28 mouse cellular contexts compared by ENCODE assay signal in the genomic region with DNA sequence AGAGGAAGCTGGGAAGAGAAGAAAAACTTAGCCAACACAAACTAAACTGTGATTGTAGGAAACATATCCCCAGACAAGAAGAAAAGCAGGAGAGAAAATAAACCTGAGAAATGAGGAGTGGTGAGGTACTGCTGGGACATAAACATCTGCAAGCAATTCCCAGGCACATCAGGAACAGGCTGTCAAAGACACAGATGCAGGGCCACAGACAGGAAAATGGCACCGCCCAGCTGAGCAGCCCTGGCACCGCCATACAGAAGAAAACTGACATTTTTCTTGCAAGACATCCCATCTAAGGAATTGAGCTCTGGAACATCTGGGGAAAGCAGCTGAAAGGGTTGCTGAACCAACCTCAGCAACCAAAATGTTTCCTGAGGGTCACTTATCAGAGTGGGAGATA. TPM values are rescaled to one million over a fixed set of nuclear protein-coding genes. Genes with fewer than 3 reads are reported as not detected.
DNase-seq lines count a peak whose midpoint lies in the region; ATAC-seq and TF ChIP-seq lines count a peak whose summit lies in the region.
"Had no signal": no experiment of that assay in that cellular context is flagged by ENCODE, and none has a peak within 500 bp of the region (broad histone marks: within the 10 kb centered on the region; RNA-seq: fewer than 3 reads in every experiment).

No protein-coding gene starts in this region.

- H3K36me3 ChIP-seq in embryonic facial prominence, embryonic 14.5 days (ENCODE audit: control insufficient read depth, insufficient read depth, low read length): no peaks in the 10 kb centered on the region
- H3K36me3 ChIP-seq in thymus, adult 2 months (ENCODE audit: control insufficient read depth, insufficient read depth, low read length): no peaks in the 10 kb centered on the region
- H3K36me3 ChIP-seq: heart, embryonic 13.5 days; kidney, embryonic 15.5 days; limb, embryonic 13.5 days; lung, embryonic 15.5 days; midbrain, embryonic 12.5 days had no signal

- DNase-seq in gastrocnemius, postnatal 25 days: peak; percentile 5
- DNase-seq in gastrocnemius, postnatal 14 days: no peak
- peak; percentile 71 for DNase-seq in 416B (ENCODE audit: low read depth)
- peak; percentile 26 for DNase-seq in embryonic facial prominence, embryonic 14.5 days (ENCODE audit: low spot score)
- DNase-seq in mesoderm, embryonic 11.5 days (ENCODE audit: low read depth, low spot score): peak; percentile 42
- no peak for DNase-seq in lung, postnatal 14 days
- DNase-seq in thymus, adult 2 months: no peak
- DNase-seq: adrenal gland, postnatal 14 days; cerebellum, adult 18-20 months; cerebellum, postnatal 10 days; heart, postnatal 10 days; kidney, adult 18-20 months; kidney, postnatal 4 days; layer of hippocampus, adult 9-11 months; lung, postnatal 36 days; retina, postnatal 1 day; right cerebral cortex, postnatal 25 days; thymus, postnatal 36 days had no signal

- H3K27ac ChIP-seq in embryonic facial prominence, embryonic 14.5 days (replicated peaks; ENCODE audit: low read depth, low read length): no peak overlapping the region
- no peak overlapping the region for H3K27ac ChIP-seq in thymus, adult 2 months (ENCODE audit: control insufficient read depth, insufficient read depth, low read length)
- H3K27ac ChIP-seq: heart, embryonic 13.5 days; kidney, embryonic 15.5 days; limb, embryonic 13.5 days; lung, embryonic 15.5 days; midbrain, embryonic 12.5 days had no signal

- H3K9ac ChIP-seq in embryonic facial prominence, embryonic 14.5 days (ENCODE audit: low read depth, low read length): no peak overlapping the region
- H3K9ac ChIP-seq: heart, embryonic 13.5 days; kidney, embryonic 15.5 days; limb, embryonic 13.5 days; lung, embryonic 15.5 days; midbrain, embryonic 12.5 days had no signal

- TF ChIP-seq CTCF in thymus, adult 2 months (IDR thresholded peaks at IDR 0.05; ENCODE audit: borderline replicate concordance, control insufficient read depth, extremely low read depth, insufficient read depth, low read length, poor library complexity): no peak

- H3K4me2 ChIP-seq in embryonic facial prominence, embryonic 14.5 days (ENCODE audit: low read depth, low read length): no peak overlapping the region
- H3K4me2 ChIP-seq: heart, embryonic 13.5 days; kidney, embryonic 15.5 days; limb, embryonic 13.5 days; liver, embryonic 11.5 days; lung, embryonic 15.5 days; midbrain, embryonic 12.5 days had no signal

- ATAC-seq in embryonic facial prominence, embryonic 14.5 days (ENCODE audit: low read depth): no peak
- ATAC-seq: CD4-positive, CD25-positive, alpha-beta regulatory T cell, adult 4 months; forebrain, embryonic 14.5 days; hindbrain, embryonic 16.5 days had no signal

- H3K4me3 ChIP-seq in embryonic facial prominence, embryonic 14.5 days (ENCODE audit: low read depth, low read length): no peak overlapping the region
- no peak overlapping the region for H3K4me3 ChIP-seq in thymus, adult 2 months (ENCODE audit: control insufficient read depth, insufficient read depth, low read length)
- H3K4me3 ChIP-seq: heart, embryonic 13.5 days; kidney, embryonic 15.5 days; limb, embryonic 13.5 days; lung, embryonic 15.5 days; midbrain, embryonic 12.5 days; myocyte had no signal

- intact Hi-C loops in gastrocnemius, postnatal 14 days (cut with DNase I; ENCODE audit: low total_unique reads): no loop called here

- 18% methylated on average over 2 of the region's 2 CpGs for WGBS in embryonic facial prominence, embryonic 14.5 days
- WGBS in thymus, adult 2 months: 83% methylated on average over 2 of the region's 2 CpGs

- no peaks in the 10 kb centered on the region for H3K9me3 ChIP-seq in embryonic facial prominence, embryonic 14.5 days (ENCODE audit: control insufficient read depth, low read length)
- H3K9me3 ChIP-seq: heart, embryonic 13.5 days; kidney, embryonic 15.5 days; limb, embryonic 13.5 days; lung, embryonic 15.5 days; midbrain, embryonic 12.5 days had no signal

- H3K27me3 ChIP-seq in embryonic facial prominence, embryonic 14.5 days (replicated peaks; ENCODE audit: control insufficient read depth, insufficient read depth, low read length): no peaks in the 10 kb centered on the region
- H3K27me3 ChIP-seq in thymus, adult 2 months (ENCODE audit: control insufficient read depth, insufficient read depth, low read length): no peaks in the 10 kb centered on the region
- H3K27me3 ChIP-seq: heart, embryonic 13.5 days; kidney, embryonic 15.5 days; limb, embryonic 13.5 days; lung, embryonic 15.5 days; midbrain, embryonic 12.5 days had no signal

- TF ChIP-seq POLR2A in thymus, adult 2 months (IDR thresholded peaks at IDR 0.05; ENCODE audit: control insufficient read depth, extremely low read depth, insufficient read depth, low read length, poor library complexity): no peak

- H3K4me1 ChIP-seq in embryonic facial prominence, embryonic 14.5 days (ENCODE audit: control insufficient read depth, insufficient read depth, low read length): peaks cover 7% of the 10 kb centered on the region; the same call in 1 of the 2 replicates
- no peaks in the 10 kb centered on the region for H3K4me1 ChIP-seq in thymus, adult 2 months (replicated peaks; ENCODE audit: control insufficient read depth, insufficient read depth, low read length)
- H3K4me1 ChIP-seq: kidney, embryonic 15.5 days; lung, embryonic 15.5 days; midbrain, embryonic 12.5 days had no signal

RNA-seq across cellular contexts. Expression of a gene that starts 30.4 kb away (rescaled TPM):
- 10 to 100 TPM; 15.3 to 16.8 TPM for total RNA-seq in gastrocnemius, postnatal 25 days (2021)
- 10 to 100 TPM; 14.2 to 14.5 TPM for total RNA-seq in gastrocnemius, postnatal 14 days (2021)
- 35.1 and 37.3 TPM in 2 replicates for polyA plus RNA-seq in embryonic facial prominence, embryonic 14.5 days (2014; fragmentation: Nextera tagmentation; extraction: Ambion mirVana)
- polyA plus RNA-seq in thymus, adult 2 months (2012; rRNA removed): 15.5 and 16.0 TPM in 2 replicates

Comparison
In these comparisons a context has a peak if more than half of its experiments do, and no peak if none do; other contexts are left out.
1. DNase-seq: peak in gastrocnemius, postnatal 25 days (single experiment), 416B (single experiment), embryonic facial prominence, embryonic 14.5 days (single experiment) and mesoderm, embryonic 11.5 days (single experiment); none in gastrocnemius, postnatal 14 days (single experiment), lung, postnatal 14 days (single experiment) and thymus, adult 2 months (single experiment).